ENCODE assay signal across 28 mouse cellular contexts in the genomic region with DNA sequence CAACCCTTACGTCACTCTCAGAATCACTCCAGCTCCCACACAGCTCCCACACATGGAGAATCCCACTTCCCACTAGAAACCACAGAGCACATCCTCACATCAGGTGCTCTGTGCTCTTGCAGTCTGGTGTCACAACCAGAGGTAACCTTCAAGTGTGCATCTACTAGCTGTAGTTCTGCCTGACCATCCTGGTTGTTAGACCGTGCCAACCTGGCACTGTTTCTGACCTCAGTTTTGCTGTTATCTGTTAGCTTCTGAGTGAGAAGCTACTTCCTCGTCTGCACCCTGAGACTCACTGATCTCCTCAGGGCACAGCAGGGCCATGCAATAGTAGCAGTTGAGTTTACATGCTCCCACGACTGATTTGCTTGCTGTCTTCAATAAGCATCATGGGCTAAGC.
"Had no signal": no experiment of that assay in that cellular context is flagged by ENCODE, and none has a peak within 500 bp of the region (broad histone marks: within the 10 kb centered on the region; RNA-seq: fewer than 3 reads in every experiment).

No protein-coding gene starts in this region.

- DNase-seq: left cerebral cortex, postnatal 4 days; liver; liver, embryonic 13.5 days; liver, postnatal 0 days; lung, adult 18-20 months; lung, adult 2 months; lung, embryonic 14.5 days; lung, postnatal 10 days; lung, postnatal 14 days; lung, postnatal 36 days; lung, postnatal 4 days; midbrain, embryonic 14.5 days had no signal

- H3K4me3 ChIP-seq: limb, embryonic 10.5 days; limb, embryonic 12.5 days; limb, embryonic 13.5 days; limb, embryonic 15.5 days; liver, embryonic 12.5 days; liver, embryonic 13.5 days; liver, embryonic 15.5 days; lung, embryonic 15.5 days; megakaryocyte, embryonic 14.5 days; midbrain, embryonic 10.5 days; midbrain, embryonic 12.5 days; midbrain, embryonic 13.5 days; midbrain, embryonic 15.5 days; myocyte; neural tube, embryonic 12.5 days had no signal

- H3K9me3 ChIP-seq: limb, embryonic 10.5 days; limb, embryonic 12.5 days; limb, embryonic 13.5 days; limb, embryonic 15.5 days; liver, embryonic 12.5 days; liver, embryonic 13.5 days; liver, embryonic 15.5 days; lung, embryonic 15.5 days; midbrain, embryonic 10.5 days; midbrain, embryonic 12.5 days; midbrain, embryonic 13.5 days; midbrain, embryonic 15.5 days; neural tube, embryonic 12.5 days had no signal

- H3K36me3 ChIP-seq: limb, embryonic 10.5 days; limb, embryonic 12.5 days; limb, embryonic 13.5 days; limb, embryonic 15.5 days; liver, embryonic 12.5 days; liver, embryonic 13.5 days; liver, embryonic 15.5 days; lung, embryonic 15.5 days; midbrain, embryonic 10.5 days; midbrain, embryonic 12.5 days; midbrain, embryonic 13.5 days; midbrain, embryonic 15.5 days; neural tube, embryonic 12.5 days had no signal

- H3K4me1 ChIP-seq: limb, embryonic 10.5 days; limb, embryonic 12.5 days; limb, embryonic 13.5 days; limb, embryonic 15.5 days; liver, embryonic 12.5 days; liver, embryonic 13.5 days; liver, embryonic 15.5 days; lung, embryonic 15.5 days; midbrain, embryonic 10.5 days; midbrain, embryonic 12.5 days; midbrain, embryonic 13.5 days; midbrain, embryonic 15.5 days; neural tube, embryonic 12.5 days had no signal

- H3K27ac ChIP-seq: limb, embryonic 10.5 days; limb, embryonic 12.5 days; limb, embryonic 13.5 days; limb, embryonic 15.5 days; liver, embryonic 12.5 days; liver, embryonic 13.5 days; liver, embryonic 14.5 days; liver, embryonic 15.5 days; lung, embryonic 15.5 days; macrophage; midbrain, embryonic 10.5 days; midbrain, embryonic 12.5 days; midbrain, embryonic 13.5 days; midbrain, embryonic 15.5 days; neural tube, embryonic 12.5 days had no signal

- H3K27me3 ChIP-seq: limb, embryonic 12.5 days; limb, embryonic 13.5 days; limb, embryonic 15.5 days; liver, embryonic 12.5 days; liver, embryonic 13.5 days; liver, embryonic 15.5 days; lung, embryonic 15.5 days; midbrain, embryonic 12.5 days; midbrain, embryonic 13.5 days; midbrain, embryonic 15.5 days; neural tube, embryonic 12.5 days had no signal

- H3K9ac ChIP-seq: limb, embryonic 12.5 days; limb, embryonic 13.5 days; limb, embryonic 15.5 days; liver, embryonic 12.5 days; liver, embryonic 13.5 days; liver, embryonic 14.5 days; liver, embryonic 15.5 days; liver, postnatal 0 days; lung, embryonic 14.5 days; lung, embryonic 15.5 days; midbrain, embryonic 12.5 days; midbrain, embryonic 13.5 days; midbrain, embryonic 15.5 days; neural tube, embryonic 12.5 days had no signal
